Mouse (Mus musculus) liver, embryonic 14.5 days (tissue): ENCODE measurements around the gene Iqcf1.

Source experiments
- CTCF ChIP-seq: IDR thresholded peaks from 2 replicates; pipeline ENCODE4 v1.5.1; 2016; ENCODE audit warnings: antibody characterized with exemption, low read depth, control low read depth
- EP300 ChIP-seq: IDR thresholded peaks from 2 replicates; pipeline ENCODE4 v1.6.1; 2016; ENCODE audit warnings: antibody characterized with exemption, low read depth

DNA sequence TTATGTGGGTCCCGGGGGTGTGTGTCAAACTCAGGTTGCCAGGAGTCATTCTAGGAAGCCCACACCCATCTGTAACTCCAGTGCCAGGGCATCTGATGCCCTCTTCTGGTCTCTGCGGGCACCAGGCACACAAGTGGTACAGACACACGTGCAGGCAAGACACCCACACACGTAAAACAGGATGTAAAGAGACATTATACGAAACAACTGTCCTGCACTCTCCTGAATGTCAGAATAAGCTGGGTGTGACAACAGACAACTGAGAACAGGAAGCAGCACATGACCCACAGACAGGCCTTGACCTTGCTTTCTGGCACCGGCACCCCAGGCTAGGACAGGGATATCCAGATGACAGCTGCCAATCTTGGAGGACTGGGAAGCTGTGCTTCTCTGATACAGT is 30.4 kb upstream of the Iqcf1 start:
- TF ChIP-seq CTCF: 0 out of 2 replicates have a peak, but pooled peaks have one; percentile 13
- no peak for TF ChIP-seq EP300
